Mouse (Mus musculus): Measurements from ENCODE around the gene Dab2ip. TPM values are rescaled to one million over a fixed set of nuclear protein-coding genes. Genes with fewer than 3 reads are reported as not detected.

Dab2ip gene
- polyA plus RNA-seq, 1 experiment = 0.40 TPM

DNA sequence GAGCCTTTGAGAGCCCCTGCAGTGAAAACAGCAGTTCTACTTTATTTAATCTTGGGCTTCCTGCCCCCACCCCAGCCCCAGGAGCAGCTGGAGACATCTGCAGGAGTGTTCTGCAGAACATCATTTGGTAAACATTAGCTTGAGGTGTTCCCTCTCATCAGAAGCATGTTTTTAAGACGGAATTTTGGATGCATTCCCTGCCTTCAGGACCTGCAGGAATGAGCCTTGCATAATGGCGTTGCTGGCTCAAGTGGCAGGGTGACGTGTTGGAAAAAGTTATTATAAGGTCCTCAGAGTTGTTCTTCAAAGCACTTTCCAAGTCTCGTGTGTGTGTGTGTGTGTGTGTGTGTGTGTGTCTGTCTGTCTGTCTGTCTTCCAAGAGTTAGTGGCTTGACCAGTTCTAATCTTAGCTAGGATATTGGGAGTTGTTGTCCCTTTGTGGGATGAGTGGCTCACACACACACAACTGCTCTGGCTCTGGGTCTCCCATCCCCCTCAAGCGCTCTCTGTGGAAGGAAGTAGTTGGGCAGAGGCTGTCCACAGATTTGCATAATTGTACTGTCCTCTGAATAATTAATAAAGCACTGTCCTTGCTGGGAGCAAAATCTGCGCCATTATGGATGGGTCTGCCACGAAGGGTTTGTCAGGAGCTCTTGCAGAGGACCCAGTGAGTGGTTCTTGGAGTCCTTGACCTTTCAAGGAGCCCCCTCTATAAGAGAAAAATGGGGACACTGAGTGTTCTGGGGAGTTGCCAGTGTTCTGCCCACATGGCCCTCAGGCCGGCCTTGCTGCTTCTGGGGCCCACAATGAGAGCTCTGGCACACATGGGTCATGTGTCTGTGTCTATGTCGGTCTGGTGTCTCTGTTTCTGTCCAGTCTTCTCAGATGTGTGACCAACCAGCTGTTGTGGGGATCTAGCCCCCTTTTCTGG lies 114.2 kb downstream of the Dab2ip start:
- TF ChIP-seq POLR2A (IDR thresholded peaks at IDR 0.05; ENCODE audit: borderline replicate concordance, low read depth, low read length) (no peak), CTCF (IDR thresholded peaks at IDR 0.05; ENCODE audit: low read depth, low read length) (no peak)
- H3K27ac ChIP-seq (ENCODE audit: insufficient read depth, low read depth, low read length) = no peak overlapping the region
- H3K4me3 ChIP-seq (ENCODE audit: insufficient read depth, low read length) = no peak overlapping the region
- peaks cover 12% of the 10 kb centered on the region; the same call in 1 of the 2 replicates for H3K4me1 ChIP-seq (ENCODE audit: control insufficient read depth, insufficient read depth, low read length)

DNA sequence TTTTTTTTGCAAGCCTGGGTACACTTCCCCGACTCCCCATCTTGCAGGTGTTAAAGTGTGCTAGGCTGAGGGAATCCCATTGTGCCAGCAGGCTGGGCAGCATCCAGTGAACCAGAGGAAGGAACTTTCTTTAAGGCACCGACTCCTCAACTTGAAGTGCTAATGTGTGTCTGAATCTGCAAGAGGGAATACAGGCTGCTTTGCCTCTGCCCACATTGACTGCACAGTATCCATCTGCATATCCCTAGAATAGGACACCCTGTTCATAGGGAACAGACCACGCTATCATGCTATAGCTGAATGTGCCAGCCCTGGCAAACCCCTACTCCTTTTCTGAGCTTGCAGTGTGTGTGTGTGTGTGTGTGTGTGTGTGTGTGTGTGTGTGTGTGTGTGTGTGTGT lies 115.1 kb downstream of the Dab2ip start:
- no peak for TF ChIP-seq POLR2A (IDR thresholded peaks at IDR 0.05; ENCODE audit: borderline replicate concordance, low read depth, low read length)
- no peak for TF ChIP-seq CTCF (IDR thresholded peaks at IDR 0.05; ENCODE audit: low read depth, low read length)
- Histone ChIP-seq H3K4me1 (ENCODE audit: control insufficient read depth, insufficient read depth, low read length) (peaks cover 12% of the 10 kb centered on the region; the same call in 1 of the 2 replicates), H3K27ac (ENCODE audit: insufficient read depth, low read depth, low read length) (no peak overlapping the region), H3K4me3 (ENCODE audit: insufficient read depth, low read length) (no peak overlapping the region)

DNA sequence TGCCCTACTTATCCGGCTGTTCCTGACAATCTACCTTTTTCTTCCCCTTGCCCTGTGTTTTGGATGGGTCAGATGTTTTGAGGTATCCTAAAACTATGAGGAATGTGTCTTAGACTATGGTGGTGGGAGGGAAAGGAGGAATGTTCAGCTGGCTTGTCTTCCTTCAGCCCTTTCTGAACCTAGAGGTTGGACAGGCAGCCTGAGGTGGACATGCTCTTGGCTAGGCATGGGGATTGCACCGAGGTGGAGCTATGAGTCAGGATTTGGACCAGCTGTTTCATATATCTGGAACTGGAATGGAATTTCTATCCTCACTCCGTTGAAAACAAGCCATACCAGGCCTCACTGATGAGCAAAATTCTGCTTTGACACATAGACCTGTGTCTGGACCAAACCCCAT lies 115.9 kb downstream of the Dab2ip start:
- Histone ChIP-seq H3K27ac (ENCODE audit: insufficient read depth, low read depth, low read length) (no peak overlapping the region), H3K4me1 (ENCODE audit: control insufficient read depth, insufficient read depth, low read length) (peaks cover 12% of the 10 kb centered on the region; the same call in 1 of the 2 replicates), H3K4me3 (ENCODE audit: insufficient read depth, low read length) (no peak overlapping the region)
- no peak for TF ChIP-seq POLR2A (IDR thresholded peaks at IDR 0.05; ENCODE audit: borderline replicate concordance, low read depth, low read length)
- TF ChIP-seq CTCF (IDR thresholded peaks at IDR 0.05; ENCODE audit: low read depth, low read length) = no peak

DNA sequence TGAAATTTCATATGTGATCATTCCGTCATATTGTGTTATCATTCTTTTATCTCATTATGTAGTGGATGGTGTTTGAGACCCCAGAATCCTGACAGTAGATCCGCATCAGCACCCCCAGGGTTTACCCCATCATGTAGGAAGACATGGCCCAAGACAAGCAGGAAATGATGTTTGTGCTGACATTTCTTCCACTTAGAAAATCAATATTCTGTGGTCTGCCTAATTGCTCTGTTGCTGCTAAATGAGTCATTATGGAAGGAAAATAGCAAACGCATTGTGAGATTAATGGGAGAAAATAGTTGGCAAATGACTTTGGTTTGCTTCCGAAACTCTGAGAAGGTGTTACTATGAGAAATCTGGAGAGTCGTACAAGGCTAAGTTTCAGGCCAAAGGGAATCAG lies 116.4 kb downstream of the Dab2ip start:
- Histone ChIP-seq H3K4me1 (ENCODE audit: control insufficient read depth, insufficient read depth, low read length) (peaks cover 12% of the 10 kb centered on the region; the same call in 1 of the 2 replicates), H3K27ac (ENCODE audit: insufficient read depth, low read depth, low read length) (no peak overlapping the region), H3K4me3 (ENCODE audit: insufficient read depth, low read length) (no peak overlapping the region)
- TF ChIP-seq POLR2A (IDR thresholded peaks at IDR 0.05; ENCODE audit: borderline replicate concordance, low read depth, low read length) (no peak), CTCF (IDR thresholded peaks at IDR 0.05; ENCODE audit: low read depth, low read length) (no peak)

DNA sequence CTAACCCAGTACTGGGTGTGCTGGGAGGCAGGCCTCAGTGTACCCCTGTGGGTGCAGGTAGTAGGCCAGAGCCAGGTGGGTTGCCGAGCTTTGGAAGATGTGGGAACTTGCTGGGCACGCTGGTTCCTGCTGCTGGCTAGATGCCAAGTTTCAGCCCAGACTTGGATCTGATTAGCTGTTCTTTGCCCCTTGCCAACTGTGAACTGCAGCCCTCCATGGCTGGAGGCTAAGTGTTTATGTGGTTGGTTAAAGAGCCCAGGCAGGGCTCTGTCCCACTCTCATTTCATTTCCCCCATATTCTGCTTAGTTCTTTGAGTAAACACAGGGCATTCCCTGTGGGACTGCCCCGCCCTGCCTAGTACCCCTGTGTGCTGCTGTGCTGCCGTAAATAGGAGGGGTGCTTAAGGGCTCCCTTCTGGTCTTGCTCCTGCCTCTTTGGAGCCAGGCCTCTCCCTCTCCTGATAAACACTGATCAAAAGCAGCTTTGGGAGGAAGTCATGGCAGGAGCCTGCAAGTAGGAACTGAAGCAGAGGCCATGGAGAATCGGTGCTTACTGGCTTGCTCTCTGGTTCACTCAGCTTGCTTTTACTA lies 118.1 kb downstream of the Dab2ip start:
- Histone ChIP-seq H3K27ac (ENCODE audit: insufficient read depth, low read depth, low read length) (no peak overlapping the region), H3K4me1 (ENCODE audit: control insufficient read depth, insufficient read depth, low read length) (peaks cover 26% of the 10 kb centered on the region), H3K4me3 (ENCODE audit: insufficient read depth, low read length) (no peak overlapping the region)
- TF ChIP-seq POLR2A (IDR thresholded peaks at IDR 0.05; ENCODE audit: borderline replicate concordance, low read depth, low read length) (no peak), CTCF (IDR thresholded peaks at IDR 0.05; ENCODE audit: low read depth, low read length) (no peak)

DNA sequence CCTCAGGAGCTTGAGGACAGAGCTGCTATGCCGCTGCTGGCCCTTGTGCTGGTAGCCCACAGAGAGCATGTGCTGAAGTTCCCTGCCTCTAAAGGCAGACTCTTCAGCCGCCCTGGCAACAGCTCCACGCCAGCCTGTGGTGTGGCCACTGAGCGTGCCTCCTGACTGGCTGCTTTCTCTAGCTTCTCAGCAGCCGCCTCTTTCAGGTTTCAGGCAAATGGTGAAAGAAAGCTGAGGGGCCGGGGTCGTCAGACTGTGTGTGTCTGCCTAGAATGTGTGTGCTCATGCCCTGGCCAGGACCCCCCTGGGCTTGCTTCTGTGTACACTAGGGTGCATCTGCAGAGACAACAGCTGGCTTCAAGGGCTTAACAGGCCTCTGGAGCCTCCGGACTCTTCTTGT lies 119.8 kb downstream of the Dab2ip start:
- no peak overlapping the region for H3K27ac ChIP-seq (ENCODE audit: insufficient read depth, low read depth, low read length)
- TF ChIP-seq POLR2A (IDR thresholded peaks at IDR 0.05; ENCODE audit: borderline replicate concordance, low read depth, low read length) (no peak), CTCF (IDR thresholded peaks at IDR 0.05; ENCODE audit: low read depth, low read length) (no peak)
- H3K4me3 ChIP-seq (ENCODE audit: insufficient read depth, low read length) = no peak overlapping the region
- peaks cover 33% of the 10 kb centered on the region for H3K4me1 ChIP-seq (ENCODE audit: control insufficient read depth, insufficient read depth, low read length)

DNA sequence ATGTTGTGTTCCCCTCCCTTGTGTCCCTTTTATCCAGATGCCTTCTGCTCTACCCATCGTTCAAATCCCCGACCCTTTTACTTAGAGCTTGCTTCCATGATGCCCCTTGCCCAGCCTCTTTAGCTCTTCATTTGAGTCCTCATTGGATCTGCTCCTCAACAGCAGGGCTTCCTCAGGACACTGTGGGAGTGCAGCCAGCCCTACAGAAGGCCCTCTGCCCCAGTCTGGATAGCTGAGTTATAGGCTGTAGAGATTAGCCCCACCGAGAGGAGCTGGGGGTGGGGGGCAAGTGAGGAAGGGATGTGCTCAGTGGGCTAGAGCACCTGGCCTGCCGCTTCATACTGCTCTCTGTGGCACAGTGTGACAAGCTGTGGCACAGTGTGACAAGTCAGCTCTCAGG lies 120.4 kb downstream of the Dab2ip start:
- peaks cover 34% of the 10 kb centered on the region for H3K4me1 ChIP-seq (ENCODE audit: control insufficient read depth, insufficient read depth, low read length)
- TF ChIP-seq POLR2A (IDR thresholded peaks at IDR 0.05; ENCODE audit: borderline replicate concordance, low read depth, low read length) (no peak), CTCF (IDR thresholded peaks at IDR 0.05; ENCODE audit: low read depth, low read length) (no peak)

DNA sequence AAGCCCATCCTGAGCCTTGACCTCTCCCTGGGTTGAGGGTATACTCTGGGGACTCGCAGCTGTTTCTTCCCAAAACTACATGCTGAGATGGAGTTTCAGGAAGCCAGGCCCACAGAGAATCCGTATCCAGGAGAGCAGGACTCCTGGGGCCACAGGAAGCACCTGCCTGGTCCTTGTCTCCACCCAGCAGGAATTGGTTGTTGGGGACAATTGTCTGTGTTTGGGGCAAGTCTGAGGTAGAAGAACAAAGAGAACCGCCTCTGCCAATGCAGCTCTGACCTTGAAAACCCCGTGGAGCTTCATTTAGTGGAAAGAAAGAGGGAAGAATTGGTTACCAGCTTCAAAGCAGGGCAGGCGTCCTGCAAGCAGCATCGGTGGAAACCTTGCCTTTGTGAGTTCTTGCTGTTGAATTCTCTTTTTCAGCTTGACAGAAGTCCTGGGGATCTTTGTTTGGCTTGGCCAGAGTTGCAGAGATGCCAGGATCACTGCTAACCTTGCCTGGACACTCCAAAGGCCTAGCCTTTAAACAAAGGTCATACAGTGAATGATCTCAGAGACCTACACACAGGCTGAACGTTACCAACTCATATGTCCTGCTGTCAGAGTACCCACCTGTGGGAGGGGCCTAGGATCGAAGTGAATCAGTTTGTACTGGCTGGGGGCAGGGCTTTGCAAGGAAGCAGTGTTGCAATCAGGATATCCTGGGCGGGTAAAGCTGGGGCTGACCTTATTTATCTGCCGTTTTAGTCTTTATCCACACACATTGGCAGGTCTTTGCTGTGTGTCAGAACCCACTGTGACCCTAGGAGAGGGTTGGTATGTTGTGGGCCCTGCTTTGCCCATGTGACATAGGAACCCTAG lies 122.0 kb downstream of the Dab2ip start:
- TF ChIP-seq CTCF (IDR thresholded peaks at IDR 0.05; ENCODE audit: low read depth, low read length) (no peak), POLR2A (IDR thresholded peaks at IDR 0.05; ENCODE audit: borderline replicate concordance, low read depth, low read length) (no peak)
- Histone ChIP-seq H3K27ac (ENCODE audit: insufficient read depth, low read depth, low read length) (peak overlapping the region; percentile 27), H3K4me1 (ENCODE audit: control insufficient read depth, insufficient read depth, low read length) (peaks cover 46% of the 10 kb centered on the region), H3K4me3 (ENCODE audit: insufficient read depth, low read length) (no peak overlapping the region; the same call in 1 of the 2 replicates)

More for the DNA sequence above, 120.4 kb downstream of the Dab2ip start:
- Histone ChIP-seq H3K27ac (ENCODE audit: insufficient read depth, low read depth, low read length) (no peak overlapping the region), H3K4me3 (ENCODE audit: insufficient read depth, low read length) (no peak overlapping the region)

DNA sequence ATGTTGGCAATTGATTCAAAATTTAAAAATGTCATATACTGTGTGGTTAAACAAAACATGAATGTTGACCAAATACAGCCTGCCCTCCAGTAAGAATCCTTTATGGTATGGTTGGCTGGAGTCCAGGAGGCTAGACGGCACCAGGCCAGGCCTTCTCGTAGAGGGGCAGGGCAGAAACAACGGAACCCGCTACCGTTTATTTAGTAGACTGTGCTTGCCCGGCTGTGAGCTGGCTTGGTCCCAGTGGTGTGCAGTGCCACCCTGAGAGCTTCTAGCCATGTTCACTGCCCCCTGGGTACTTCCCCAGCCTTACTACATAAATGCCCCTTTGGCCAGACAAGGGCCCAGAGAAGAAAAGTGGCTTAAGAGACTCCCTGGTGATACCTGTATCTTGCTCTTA lies 122.8 kb downstream of the Dab2ip start:
- H3K4me1 ChIP-seq (ENCODE audit: control insufficient read depth, insufficient read depth, low read length) = peaks cover 45% of the 10 kb centered on the region
- H3K4me3 ChIP-seq (ENCODE audit: insufficient read depth, low read length) = no peak overlapping the region
- no peak for TF ChIP-seq POLR2A (IDR thresholded peaks at IDR 0.05; ENCODE audit: borderline replicate concordance, low read depth, low read length)
- TF ChIP-seq CTCF (IDR thresholded peaks at IDR 0.05; ENCODE audit: low read depth, low read length) = no peak
- peak overlapping the region; percentile 27 for H3K27ac ChIP-seq (ENCODE audit: insufficient read depth, low read depth, low read length)
